Mouse (Mus musculus): ENCODE results near the gene Fitm1. TPM values are rescaled to one million over a fixed set of nuclear protein-coding genes. Genes with fewer than 3 reads are reported as not detected.

Fitm1 gene
- polyA plus RNA-seq (2015; fragmentation: Nextera tagmentation; extraction: Ambion mirVana): 1.1 and 1.3 TPM in 2 replicates

GRCm38 (mm10) chr14:55575302-55575701 lies at the start of gene Fitm1:
Gene Fitm1 (plus strand): TSS chr14:55575617.

GRCm38 (mm10) chr14:55540067-55540786 lies 35.2 kb upstream of the Fitm1 start, which contains the start of gene Pck2:
Gene Pck2 (plus strand): TSS chr14:55540266.

DNA sequence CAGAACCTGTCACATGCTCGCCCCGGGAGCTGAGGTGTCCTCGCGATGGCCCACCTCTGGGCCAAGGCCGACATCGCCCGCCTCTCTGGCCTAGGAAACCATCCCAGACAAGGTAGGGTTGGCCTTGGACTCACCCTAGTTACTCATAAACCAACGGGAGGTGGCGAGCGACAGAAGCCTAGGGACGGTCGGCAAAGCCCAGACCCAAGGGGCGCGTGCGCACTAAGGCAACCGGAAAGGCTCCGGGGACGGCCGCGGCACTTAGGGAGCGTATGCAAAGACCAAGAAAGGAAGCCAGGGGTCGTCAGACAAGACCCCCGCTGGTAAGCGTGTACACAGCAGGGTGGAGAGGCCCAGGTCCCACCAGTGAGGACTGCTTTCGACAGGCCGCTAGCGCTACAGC lies 15.6 kb upstream of the Fitm1 start, which contains the start of gene Dcaf11:
Dcaf11 (plus strand) TSS at position 208 of the 403 bp plus-strand sequence.

DNA sequence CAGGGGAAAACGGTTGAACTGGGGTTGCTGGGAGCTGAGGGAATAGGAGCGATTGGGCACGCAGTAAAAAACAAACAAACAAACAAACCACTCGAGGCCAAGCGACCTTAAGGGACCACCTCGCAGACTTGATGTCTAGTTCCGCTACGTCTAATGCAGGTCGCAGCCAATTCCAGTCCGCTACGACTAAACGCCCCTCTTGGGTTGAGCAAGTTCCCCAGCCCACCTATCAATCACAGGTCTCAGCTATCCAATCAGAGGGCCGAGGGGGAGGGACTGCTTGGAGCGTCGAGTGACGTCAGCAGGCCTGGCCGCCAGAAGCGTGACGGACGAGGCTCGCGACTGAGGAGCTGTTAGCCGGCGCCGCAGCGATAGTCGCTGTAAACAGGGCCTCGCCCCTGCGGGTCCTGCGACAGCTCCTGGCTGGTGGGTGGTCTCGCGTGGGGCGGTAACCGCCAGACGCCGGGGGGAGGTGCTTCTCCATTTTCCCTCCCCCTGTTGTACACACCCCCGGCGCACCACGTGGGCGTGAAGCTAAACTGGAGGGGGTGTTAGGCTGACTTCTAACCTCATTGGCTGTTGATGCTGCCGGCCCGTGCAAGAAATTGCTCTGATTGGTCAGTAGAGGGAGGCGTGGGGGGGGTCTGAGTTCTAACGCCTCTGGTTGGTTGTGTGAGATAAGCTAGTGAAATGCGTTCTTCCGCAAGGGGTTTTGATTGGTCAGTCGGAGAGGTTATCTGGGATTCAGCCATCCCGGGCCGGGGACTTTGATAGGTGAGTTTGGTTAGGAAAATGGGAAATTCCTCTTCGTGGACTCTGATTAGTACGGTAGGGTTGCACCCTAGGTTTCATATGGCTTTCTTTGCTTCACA lies 15.0 kb upstream of the Fitm1 start, which contains the start of gene A730061H03Rik:
A730061H03Rik (minus strand) TSS at position 205 of the 872 bp plus-strand sequence.

GRCm38 (mm10) chr14:55577871-55578667 lies 2.7 kb downstream of the Fitm1 start, which contains the start of gene Psme1:
Gene Psme1 (plus strand): TSS chr14:55578123.

GRCm38 (mm10) chr14:55584702-55585565 lies 9.5 kb downstream of the Fitm1 start, which contains the start of gene Emc9:
Gene Emc9 (minus strand): TSS chr14:55585302.

DNA sequence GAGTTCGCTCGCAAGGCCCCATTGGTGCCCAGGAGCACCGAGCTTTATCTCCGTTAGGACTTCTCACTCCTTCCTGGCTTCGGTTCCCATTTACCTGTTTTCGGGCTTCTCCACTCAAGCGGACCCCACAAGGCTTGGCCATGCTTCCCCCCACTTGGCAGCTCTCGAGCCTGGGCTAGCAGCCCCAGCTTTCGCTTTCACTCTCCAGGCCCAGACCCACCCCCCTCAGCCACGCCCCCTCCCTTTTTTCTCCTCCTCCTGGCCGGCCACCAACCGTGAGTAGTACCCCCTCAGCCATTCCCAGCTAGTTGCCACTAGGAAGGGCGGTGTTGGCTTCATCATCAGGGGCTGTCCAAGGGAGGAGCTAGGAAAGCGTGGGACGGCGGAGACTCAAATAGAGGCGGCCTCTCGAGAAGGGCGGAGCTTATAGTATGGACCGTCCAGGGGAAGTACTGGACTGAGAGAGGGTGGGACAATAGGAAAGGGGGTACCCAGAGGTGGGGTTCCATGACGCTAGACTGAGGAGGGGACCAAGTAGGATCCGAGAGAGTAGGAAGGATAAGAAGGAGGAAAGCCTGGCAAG lies 15.4 kb downstream of the Fitm1 start, which contains the start of gene Psme2:
Psme2 (minus strand) TSS at position 366 of the 583 bp plus-strand sequence.

GRCm38 (mm10) chr14:55591331-55591891 lies 16.0 kb downstream of the Fitm1 start, which contains the start of gene Rnf31:
Gene Rnf31 (plus strand): TSS chr14:55591708.

DNA sequence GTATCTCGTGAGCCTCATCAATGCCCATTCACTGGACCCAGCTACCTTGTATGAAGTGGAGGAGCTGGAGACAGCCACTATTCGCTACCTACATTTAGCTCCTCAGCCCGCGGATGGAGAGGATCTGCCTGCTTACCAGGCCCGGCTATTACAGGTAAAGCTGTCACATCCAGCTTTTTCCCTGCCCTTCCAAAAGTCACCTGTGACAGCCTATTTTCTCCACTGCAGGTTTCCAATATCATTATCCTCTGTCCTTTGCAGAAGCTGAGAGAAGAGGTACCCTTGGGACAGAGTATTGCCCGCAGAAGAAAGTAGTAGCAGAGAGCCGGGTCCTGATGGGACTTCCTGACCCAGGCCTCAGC lies 27.8 kb downstream of the Fitm1 start, which contains the start of gene Irf9:
Irf9 (plus strand) TSS at position 301 of the 362 bp plus-strand sequence.

DNA sequence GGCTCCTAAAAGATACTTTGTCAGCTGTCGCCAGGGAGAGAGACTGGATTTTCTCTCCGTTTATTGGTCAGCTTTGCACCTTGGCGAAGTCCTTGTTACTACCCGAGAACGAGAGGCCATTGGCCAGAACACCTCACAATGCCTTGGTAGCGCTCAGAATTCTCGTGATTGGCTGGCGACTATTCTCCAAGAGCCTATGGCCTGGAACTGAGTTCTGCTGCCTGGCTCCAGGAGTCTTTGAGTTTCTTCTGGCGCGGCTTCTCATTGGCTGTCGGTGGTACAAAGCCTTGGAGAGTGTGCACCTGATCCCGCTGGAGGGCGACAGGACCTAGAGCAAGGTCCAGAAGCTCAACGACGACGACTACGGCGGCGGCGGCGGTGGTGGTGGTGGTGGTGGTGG lies 42.4 kb downstream of the Fitm1 start, which contains the start of gene Rec8:
Rec8 (plus strand) TSS at position 216 of the 400 bp plus-strand sequence.

Other genes with a start within 250 kb of the Fitm1 start
- 61.9 and 83.5 TPM in 2 replicates for gene Dhrs4, start 96.9 kb upstream of the Fitm1 start, polyA plus RNA-seq (2015; fragmentation: Nextera tagmentation; extraction: Ambion mirVana)
- 3.2 and 4.5 TPM in 2 replicates for gene Carmil3, start 85.0 kb upstream of the Fitm1 start, polyA plus RNA-seq (2015; fragmentation: Nextera tagmentation; extraction: Ambion mirVana)
- gene Cpne6, start 65.2 kb upstream of the Fitm1 start, polyA plus RNA-seq (2015; fragmentation: Nextera tagmentation; extraction: Ambion mirVana): 0.16 and 0.63 TPM in 2 replicates
- 0.06 TPM in 1 of 2 replicates, not detected in the other for gene Nrl, start 50.6 kb upstream of the Fitm1 start, polyA plus RNA-seq (2015; fragmentation: Nextera tagmentation; extraction: Ambion mirVana)
- 35.7 and 43.6 TPM in 2 replicates for gene Pck2, start 35.4 kb upstream of the Fitm1 start, polyA plus RNA-seq (2015; fragmentation: Nextera tagmentation; extraction: Ambion mirVana)
- 50.2 and 81.0 TPM in 2 replicates for gene Dcaf11, start 15.6 kb upstream of the Fitm1 start, polyA plus RNA-seq (2015; fragmentation: Nextera tagmentation; extraction: Ambion mirVana)
- 1.6 and 4.3 TPM in 2 replicates for gene A730061H03Rik, start 15.2 kb upstream of the Fitm1 start, polyA plus RNA-seq (2015; fragmentation: Nextera tagmentation; extraction: Ambion mirVana)
- 226 and 323 TPM in 2 replicates for gene Psme1, start 2.5 kb downstream of the Fitm1 start, polyA plus RNA-seq (2015; fragmentation: Nextera tagmentation; extraction: Ambion mirVana)
- gene Emc9, start 9.7 kb downstream of the Fitm1 start, polyA plus RNA-seq (2015; fragmentation: Nextera tagmentation; extraction: Ambion mirVana): 55.0 and 57.8 TPM in 2 replicates
- 549 and 603 TPM in 2 replicates for gene Psme2, start 15.5 kb downstream of the Fitm1 start, polyA plus RNA-seq (2015; fragmentation: Nextera tagmentation; extraction: Ambion mirVana)
- 9.6 and 12.4 TPM in 2 replicates for gene Rnf31, start 16.1 kb downstream of the Fitm1 start, polyA plus RNA-seq (2015; fragmentation: Nextera tagmentation; extraction: Ambion mirVana)
- 20.9 and 26.1 TPM in 2 replicates for gene Irf9, start 28.0 kb downstream of the Fitm1 start, polyA plus RNA-seq (2015; fragmentation: Nextera tagmentation; extraction: Ambion mirVana)
- 6.8 and 9.0 TPM in 2 replicates for gene Rec8, start 42.4 kb downstream of the Fitm1 start, polyA plus RNA-seq (2015; fragmentation: Nextera tagmentation; extraction: Ambion mirVana)
- 41.9 and 52.7 TPM in 2 replicates for gene Ipo4, start 60.3 kb downstream of the Fitm1 start, polyA plus RNA-seq (2015; fragmentation: Nextera tagmentation; extraction: Ambion mirVana)
- 1.0 and 3.3 TPM in 2 replicates for gene Gm49378, start 62.3 kb downstream of the Fitm1 start, polyA plus RNA-seq (2015; fragmentation: Nextera tagmentation; extraction: Ambion mirVana)
- gene Tm9sf1, start 68.2 kb downstream of the Fitm1 start, polyA plus RNA-seq (2015; fragmentation: Nextera tagmentation; extraction: Ambion mirVana): 65.2 and 103 TPM in 2 replicates
- gene Tssk4, start 74.6 kb downstream of the Fitm1 start, polyA plus RNA-seq (2015; fragmentation: Nextera tagmentation; extraction: Ambion mirVana): 0.77 and 0.95 TPM in 2 replicates
- gene Mdp1, start 84.9 kb downstream of the Fitm1 start, polyA plus RNA-seq (2015; fragmentation: Nextera tagmentation; extraction: Ambion mirVana): 63.2 and 95.3 TPM in 2 replicates
- 30.6 and 43.5 TPM in 2 replicates for gene Gmpr2, start 96.3 kb downstream of the Fitm1 start, polyA plus RNA-seq (2015; fragmentation: Nextera tagmentation; extraction: Ambion mirVana)
- gene Nedd8, start 96.5 kb downstream of the Fitm1 start, polyA plus RNA-seq (2015; fragmentation: Nextera tagmentation; extraction: Ambion mirVana): 635 and 779 TPM in 2 replicates
- 16.5 and 25.7 TPM in 2 replicates for gene Tinf2, start 106.2 kb downstream of the Fitm1 start, polyA plus RNA-seq (2015; fragmentation: Nextera tagmentation; extraction: Ambion mirVana)
- 0.47 and 1.2 TPM in 2 replicates for gene Tgm1, start 138.3 kb downstream of the Fitm1 start, polyA plus RNA-seq (2015; fragmentation: Nextera tagmentation; extraction: Ambion mirVana)
- gene Rabggta, start 146.6 kb downstream of the Fitm1 start, polyA plus RNA-seq (2015; fragmentation: Nextera tagmentation; extraction: Ambion mirVana): 15.1 and 23.2 TPM in 2 replicates
- gene Dhrs1, start 170.1 kb downstream of the Fitm1 start, polyA plus RNA-seq (2015; fragmentation: Nextera tagmentation; extraction: Ambion mirVana): 69.6 and 82.1 TPM in 2 replicates
- gene Nop9, start 170.1 kb downstream of the Fitm1 start, polyA plus RNA-seq (2015; fragmentation: Nextera tagmentation; extraction: Ambion mirVana): 14.2 and 22.9 TPM in 2 replicates
- gene Cideb, start 182.8 kb downstream of the Fitm1 start, polyA plus RNA-seq (2015; fragmentation: Nextera tagmentation; extraction: Ambion mirVana): 2.3 and 3.7 TPM in 2 replicates
- 0.11 and 0.75 TPM in 2 replicates for gene Ltb4r2, start 185.8 kb downstream of the Fitm1 start, polyA plus RNA-seq (2015; fragmentation: Nextera tagmentation; extraction: Ambion mirVana)
- 1.4 and 1.9 TPM in 2 replicates for gene Ltb4r1, start 190.3 kb downstream of the Fitm1 start, polyA plus RNA-seq (2015; fragmentation: Nextera tagmentation; extraction: Ambion mirVana)
- 3.7 and 4.4 TPM in 2 replicates for gene Adcy4, start 208.5 kb downstream of the Fitm1 start, polyA plus RNA-seq (2015; fragmentation: Nextera tagmentation; extraction: Ambion mirVana)
- gene Ripk3, start 213.2 kb downstream of the Fitm1 start, polyA plus RNA-seq (2015; fragmentation: Nextera tagmentation; extraction: Ambion mirVana): 9.4 and 11.5 TPM in 2 replicates
- gene Nfatc4, start 247.5 kb downstream of the Fitm1 start, polyA plus RNA-seq (2015; fragmentation: Nextera tagmentation; extraction: Ambion mirVana): 12.6 and 13.1 TPM in 2 replicates